Mouse (Mus musculus) ES-E14 (cell line): ENCODE data around the gene Cramp1l. TPM values are rescaled to one million over a fixed set of nuclear protein-coding genes. Genes with fewer than 3 reads are reported as not detected.

Source experiments
- DNase-seq: peaks from one replicate; pipeline ENCODE4 v3.0.0-alpha.2; 2013; ENCODE audit warnings: low read depth, low spot score
- H3K27ac ChIP-seq: 2 replicates; pipeline ENCODE4 v1.5.1; 2012; ENCODE audit warnings: low read depth, mild to moderate bottlenecking, low read length, moderate library complexity, mixed read lengths; ENCODE audit not compliant: poor library complexity, insufficient read depth, severe bottlenecking
- H3K36me3 ChIP-seq: 2 replicates; pipeline ENCODE4 v1.6.1; 2012; ENCODE audit warnings: mild to moderate bottlenecking, low read length, moderate library complexity, mixed read lengths; ENCODE audit not compliant: control insufficient read depth, poor library complexity, insufficient read depth, severe bottlenecking
- H3K4me1 ChIP-seq, 2 experiments: fragments of 150-350 bp in 1 of 2; sonication (generic) in 1 of 2; 2 replicates each; pipeline ENCODE4 v1.6.1; 2012; ENCODE audit warnings: low read length in 2 of 2, mild to moderate bottlenecking in 1 of 2, mixed read lengths in 1 of 2; ENCODE audit not compliant: control insufficient read depth in 2 of 2, insufficient read depth in 2 of 2, poor library complexity in 1 of 2
- H3K4me3 ChIP-seq, 2 experiments: fragments of 150-350 bp in 1 of 2; sonication (generic) in 1 of 2; 2 replicates each; pipeline ENCODE4 v1.5.1; 2012; ENCODE audit warnings: low read length in 2 of 2, low read depth in 1 of 2, mild to moderate bottlenecking in 1 of 2, mixed read lengths in 1 of 2; ENCODE audit not compliant: insufficient read depth in 1 of 2, poor library complexity in 1 of 2, severe bottlenecking in 1 of 2
- H3K9ac ChIP-seq: 2 replicates; pipeline ENCODE4 v1.6.1; 2012; ENCODE audit warnings: low read depth, mild to moderate bottlenecking, low read length, mixed read lengths; ENCODE audit not compliant: poor library complexity, insufficient read depth, severe bottlenecking
- H3K9me3 ChIP-seq: fragments of 150-350 bp; sonication (generic); 2 replicates; pipeline ENCODE4 v1.6.1; 2012; ENCODE audit warnings: low read depth, mild to moderate bottlenecking, low read length; ENCODE audit not compliant: control insufficient read depth, insufficient read depth
- CHD2 ChIP-seq: IDR thresholded peaks from 2 replicates; pipeline ENCODE4 v1.6.1; 2014; ENCODE audit warnings: mild to moderate bottlenecking, low read depth, low read length, inconsistent platforms
- HCFC1 ChIP-seq: IDR thresholded peaks from 2 replicates; pipeline ENCODE4 v1.6.1; 2012; ENCODE audit warnings: low read length, inconsistent platforms, borderline replicate concordance; ENCODE audit not compliant: insufficient read depth
- MAFK ChIP-seq: IDR thresholded peaks from 2 replicates; pipeline ENCODE4 v1.6.1; 2014; ENCODE audit warnings: mild to moderate bottlenecking, low read depth, low read length, inconsistent platforms; ENCODE audit not compliant: insufficient read depth
- ZC3H11A ChIP-seq: IDR thresholded peaks from 2 replicates; pipeline ENCODE4 v1.6.1; 2012; ENCODE audit warnings: low read depth, mild to moderate bottlenecking, inconsistent platforms, low read length, borderline replicate concordance
- ZNF384 ChIP-seq: IDR thresholded peaks from 2 replicates; pipeline ENCODE4 v1.6.1; 2012; ENCODE audit warnings: low read depth, low read length, inconsistent platforms
- in situ Hi-C, 2 experiments: fragments of 600-800 bp; cut with MboI; formaldehyde crosslinking; loops; one replicate each; pipeline ENCODE4 v1.15.1; 2025; ENCODE audit warnings: low sequenced_read_pairs in 2 of 2, inconsistent platforms in 1 of 2; ENCODE audit not compliant: unreplicated experiment in 2 of 2
- total RNA-seq: library from RNA; depleted of rRNA; stranded (reverse); fragments of 300-350 nt; gene quantifications from 2 replicates; pipeline ENCODE4 v1.2.3, GENCODE M21; 2012

Gene Cramp1l
- total RNA-seq, 1 experiment: 9.1 TPM

DNA sequence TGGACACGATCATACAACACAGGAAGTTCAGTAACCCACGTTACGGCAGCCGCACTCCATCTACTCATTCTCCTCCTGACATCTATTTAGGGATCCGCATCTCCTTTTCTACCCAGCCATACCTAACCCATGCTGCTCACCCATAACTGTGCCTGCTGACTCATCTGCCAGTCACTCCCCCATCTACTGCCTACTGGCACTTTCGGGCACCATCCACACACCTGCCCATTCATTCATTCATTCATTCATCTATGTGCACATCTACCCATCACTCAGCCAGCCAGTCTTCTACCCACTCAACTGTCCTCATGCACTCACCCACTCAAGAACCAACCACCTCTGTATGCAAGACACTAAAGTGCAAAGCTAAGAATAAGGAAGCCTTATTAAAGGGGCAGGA lies 28.4 kb downstream of the Cramp1l start:
- H3K4me1 ChIP-seq: no peaks in the 10 kb centered on the region
- no peak for TF ChIP-seq ZNF384
- no peak for TF ChIP-seq ZC3H11A
- TF ChIP-seq CHD2: no peak
- no peak for TF ChIP-seq HCFC1
- no peak for TF ChIP-seq MAFK
- in situ Hi-C loops: no loop called here
- H3K27ac ChIP-seq: no peak overlapping the region
- peaks cover 40% of the 10 kb centered on the region for H3K36me3 ChIP-seq
- H3K4me3 ChIP-seq: no peak overlapping the region
- no peaks in the 10 kb centered on the region for H3K9me3 ChIP-seq
- no peak for DNase-seq
- H3K9ac ChIP-seq: no peak overlapping the region

DNA sequence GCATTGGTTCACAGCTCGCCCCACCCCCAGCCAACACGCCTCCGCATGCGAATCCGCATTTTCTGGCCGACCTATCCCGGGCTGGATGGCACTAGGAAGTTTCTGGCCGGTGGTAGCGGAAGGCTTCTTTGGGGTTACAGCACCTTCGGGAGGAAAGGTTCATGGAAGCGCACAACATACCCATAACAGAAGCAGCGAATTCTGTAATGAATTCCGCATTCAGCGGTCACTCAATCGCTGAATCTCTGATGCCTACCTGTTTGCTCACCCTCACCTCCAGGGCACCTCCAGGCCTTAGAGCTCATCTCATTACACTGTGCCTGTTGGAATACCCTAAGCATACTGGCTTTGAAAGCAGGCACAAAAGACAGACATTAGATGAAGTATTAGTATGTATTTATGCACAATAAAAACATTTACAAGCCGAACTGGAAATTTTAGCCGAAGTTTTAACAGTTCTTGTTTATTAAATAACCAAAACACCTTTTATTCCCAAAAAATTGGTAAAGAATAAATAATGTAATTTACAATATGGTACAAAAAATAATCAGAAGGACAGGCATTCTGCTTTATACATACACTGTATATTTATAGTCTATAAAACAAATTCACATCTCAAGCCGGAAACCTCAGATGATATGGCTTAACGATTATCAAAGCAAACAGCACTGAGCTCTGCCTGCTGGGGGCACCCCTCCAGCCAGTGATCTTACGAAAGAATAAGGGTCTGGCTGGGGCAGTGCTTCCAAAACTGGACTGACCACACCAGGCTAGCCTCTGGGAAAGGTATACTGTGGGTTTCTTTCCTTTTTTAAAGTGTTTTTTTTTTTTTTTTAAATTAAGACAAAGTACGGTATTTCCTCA lies 54.5 kb downstream of the Cramp1l start:
- Histone ChIP-seq H3K9me3 (no peaks in the 10 kb centered on the region), H3K9ac (peak overlapping the region; percentile 79), H3K27ac (peak overlapping the region; percentile 46; the same call in 1 of the 2 replicates), H3K4me1 (peaks cover 0 to 4% of the 10 kb centered on the region in 2 experiments; a peak in 1 of 4 replicates), H3K36me3 (peaks cover 11% of the 10 kb centered on the region), H3K4me3 (peak overlapping the region; percentile 59 to 70)
- in situ Hi-C loops: no loop called here
- no peak for TF ChIP-seq CHD2
- no peak for TF ChIP-seq ZC3H11A
- no peak for TF ChIP-seq HCFC1
- no peak for TF ChIP-seq ZNF384
- peak; percentile 97 for DNase-seq

- H3K27ac ChIP-seq: peak within 1 kb of the TSS; percentile 74
- TF ChIP-seq CHD2 (peak; percentile 92), ZNF384 (no peak)
- in situ Hi-C loops: no loop called here
- H3K4me1 ChIP-seq: peaks cover 0 to 4% of the 10 kb centered on the region in 2 experiments; a peak in 1 of 4 replicates
- H3K9me3 ChIP-seq: no peaks in the 10 kb centered on the region
- H3K36me3 ChIP-seq: peaks cover 17% of the 10 kb centered on the region
- peak; percentile 46 for DNase-seq
- peak within 1 kb of the TSS; percentile 94 for H3K9ac ChIP-seq
- peak within 1 kb of the TSS; percentile 91 to 92 for H3K4me3 ChIP-seq
Measured at GRCm38 (mm10) chr17:24960135-24960851, 55.3 kb downstream of the Cramp1l start, which contains the start of gene Jpt2. TSS of gene Jpt2 (minus strand) at chr17:24960689.

GRCm38 (mm10) chr17:24959371-24959770 lies 56.2 kb downstream of the Cramp1l start:
- Histone ChIP-seq H3K4me1 (peaks cover 0 to 4% of the 10 kb centered on the region in 2 experiments; a peak in 1 of 4 replicates), H3K9ac (peak overlapping the region; percentile 94), H3K36me3 (peaks cover 15% of the 10 kb centered on the region), H3K9me3 (no peaks in the 10 kb centered on the region), H3K27ac (no peak overlapping the region), H3K4me3 (peak overlapping the region; percentile 91 to 92)
- no peak for DNase-seq
- in situ Hi-C loops: no loop called here
- TF ChIP-seq CHD2 (no peak), HCFC1 (no peak), ZC3H11A (no peak), MAFK (no peak), ZNF384 (no peak)
